In the genomic region with DNA sequence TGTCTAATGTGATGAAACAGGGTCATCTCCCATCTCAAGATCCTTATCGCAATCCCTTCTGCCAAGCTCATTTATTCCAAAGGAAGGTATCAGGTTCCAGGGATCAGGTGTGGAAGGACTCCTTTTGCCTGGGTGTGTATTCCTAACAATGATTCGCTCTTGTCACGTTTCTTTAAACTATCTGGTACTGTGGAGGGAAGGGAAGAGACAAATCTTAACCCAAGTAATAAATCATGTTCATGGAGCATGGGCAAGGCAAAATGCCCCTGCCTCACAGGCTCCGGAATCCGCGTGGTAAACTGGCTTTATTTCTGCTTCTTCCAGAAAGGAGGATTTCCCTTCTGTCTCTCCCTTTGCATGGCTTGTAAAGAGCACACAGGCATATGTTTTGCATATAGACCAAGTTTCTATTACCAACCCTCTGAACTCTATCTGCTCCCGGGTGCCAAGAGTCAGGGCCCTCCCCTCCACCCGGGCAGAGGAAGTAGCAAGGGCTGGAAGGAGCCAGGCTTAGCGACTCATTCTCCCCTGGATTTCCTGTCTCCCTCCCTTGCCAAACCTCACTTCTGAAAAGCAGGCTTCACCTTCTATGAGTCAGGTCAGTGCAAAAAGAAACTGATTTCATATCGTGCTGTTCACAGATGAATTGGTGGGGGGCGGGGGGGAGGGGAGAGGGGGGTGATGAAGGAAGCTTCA, we compare ENCODE assay signal across 9 mouse cellular contexts. TPM values are rescaled to one million over a fixed set of nuclear protein-coding genes. Genes with fewer than 3 reads are reported as not detected.
DNase-seq lines count a peak whose midpoint lies in the region; ATAC-seq and TF ChIP-seq lines count a peak whose summit lies in the region.
"Had no signal": no experiment of that assay in that cellular context is flagged by ENCODE, and none has a peak within 500 bp of the region (broad histone marks: within the 10 kb centered on the region; RNA-seq: fewer than 3 reads in every experiment).

No protein-coding gene starts in this region.

- H3K27ac ChIP-seq in lung, embryonic 14.5 days (ENCODE audit: low read depth): no peak overlapping the region; the same call in 1 of the 2 replicates
- H3K27ac ChIP-seq in forebrain, embryonic 15.5 days (replicated peaks): no peak overlapping the region
- H3K27ac ChIP-seq in neural tube, embryonic 11.5 days (ENCODE audit: low read depth, low read length): no peak overlapping the region
- H3K27ac ChIP-seq: liver, embryonic 13.5 days had no signal

- no peaks in the 10 kb centered on the region for H3K4me1 ChIP-seq in lung, embryonic 14.5 days (ENCODE audit: insufficient read depth)
- H3K4me1 ChIP-seq in forebrain, embryonic 15.5 days: peaks cover 3% of the 10 kb centered on the region; the same call in 1 of the 2 replicates
- no peaks in the 10 kb centered on the region for H3K4me1 ChIP-seq in neural tube, embryonic 11.5 days (ENCODE audit: control insufficient read depth, insufficient read depth, low read length)
- H3K4me1 ChIP-seq: liver, embryonic 13.5 days had no signal

- no peak overlapping the region for H3K9ac ChIP-seq in lung, embryonic 14.5 days
- H3K9ac ChIP-seq in forebrain, embryonic 15.5 days (replicated peaks): no peak overlapping the region
- H3K9ac ChIP-seq in neural tube, embryonic 11.5 days (ENCODE audit: low read length): no peak overlapping the region
- H3K9ac ChIP-seq: liver, embryonic 13.5 days had no signal

- DNase-seq in lung, embryonic 14.5 days: peak; percentile 46
- no peak for DNase-seq in lung, postnatal 25 days (ENCODE audit: low spot score)
- DNase-seq in kidney, adult 8-10 months: peak; percentile 12 to 16
- peak; percentile 38 for DNase-seq in neural tube, embryonic 11.5 days (ENCODE audit: low spot score)
- DNase-seq in left cerebral cortex, adult 9 months (ENCODE audit: low spot score in 2 of 2): no peak
- DNase-seq in urinary bladder, postnatal 36 days (ENCODE audit: low spot score in 2 of 2): no peak
- DNase-seq: liver, embryonic 13.5 days had no signal

- H3K9me3 ChIP-seq in lung, embryonic 14.5 days (ENCODE audit: low read depth, low read length): no peaks in the 10 kb centered on the region
- no peaks in the 10 kb centered on the region for H3K9me3 ChIP-seq in forebrain, embryonic 15.5 days
- H3K9me3 ChIP-seq in neural tube, embryonic 11.5 days (ENCODE audit: control insufficient read depth, low read length): no peaks in the 10 kb centered on the region
- H3K9me3 ChIP-seq: liver, embryonic 13.5 days had no signal

- peak overlapping the region; percentile 43 for H3K4me2 ChIP-seq in lung, embryonic 14.5 days
- H3K4me2 ChIP-seq in forebrain, embryonic 15.5 days (replicated peaks): no peak overlapping the region
- H3K4me2 ChIP-seq in neural tube, embryonic 11.5 days (ENCODE audit: low read depth): no peak overlapping the region
- H3K4me2 ChIP-seq: liver, embryonic 13.5 days had no signal

- no peaks in the 10 kb centered on the region for H3K36me3 ChIP-seq in lung, embryonic 14.5 days (ENCODE audit: insufficient read depth)
- H3K36me3 ChIP-seq in forebrain, embryonic 15.5 days: no peaks in the 10 kb centered on the region
- no peaks in the 10 kb centered on the region for H3K36me3 ChIP-seq in neural tube, embryonic 11.5 days (ENCODE audit: control insufficient read depth, insufficient read depth, low read length)
- H3K36me3 ChIP-seq: liver, embryonic 13.5 days had no signal

- ATAC-seq in lung, embryonic 14.5 days (ENCODE audit: insufficient read depth): peak; percentile 74; the same call in 1 of the 2 replicates
- ATAC-seq in forebrain, embryonic 15.5 days (replicated peaks): 0 out of 2 replicates have a peak, but pooled peaks have one; percentile 23
- ATAC-seq in neural tube, embryonic 11.5 days (ENCODE audit: insufficient read depth, low FRiP score, low TSS enrichment): no peak
- ATAC-seq in activated CD4-positive, CD25-positive, alpha-beta regulatory T cell, adult 4 months: no peak

- TF ChIP-seq CTCF in lung, embryonic 14.5 days (IDR thresholded peaks at IDR 0.05; ENCODE audit: low read depth): no peak

- no peak overlapping the region for H3K4me3 ChIP-seq in lung, embryonic 14.5 days (ENCODE audit: low read depth, low read length)
- H3K4me3 ChIP-seq in forebrain, embryonic 15.5 days: no peak overlapping the region
- no peak overlapping the region for H3K4me3 ChIP-seq in neural tube, embryonic 11.5 days (ENCODE audit: low read depth, low read length)
- H3K4me3 ChIP-seq: liver, embryonic 13.5 days had no signal

- WGBS in lung, embryonic 14.5 days: 39% methylated on average over 11 of the region's 11 CpGs
- WGBS in forebrain, embryonic 15.5 days: 70% methylated on average over 11 of the region's 11 CpGs
- 63% methylated on average over 11 of the region's 11 CpGs for WGBS in neural tube, embryonic 11.5 days

- no peaks in the 10 kb centered on the region for H3K27me3 ChIP-seq in lung, embryonic 14.5 days (ENCODE audit: insufficient read depth, low read length)
- no peaks in the 10 kb centered on the region for H3K27me3 ChIP-seq in forebrain, embryonic 15.5 days
- H3K27me3 ChIP-seq in neural tube, embryonic 11.5 days (ENCODE audit: control insufficient read depth, insufficient read depth, low read length): no peaks in the 10 kb centered on the region
- H3K27me3 ChIP-seq: liver, embryonic 13.5 days had no signal

RNA-seq across cellular contexts. Expression of gene Hao1, which starts 26.6 kb away (rescaled TPM):
- polyA plus RNA-seq in lung, embryonic 14.5 days (2014; fragmentation: Nextera tagmentation; extraction: Ambion mirVana): not detected in 2 replicates
- polyA plus RNA-seq in forebrain, embryonic 15.5 days (2015; fragmentation: Nextera tagmentation; extraction: Ambion mirVana): 0.08 TPM in 1 of 2 replicates, not detected in the other
- polyA plus RNA-seq in neural tube, embryonic 11.5 days (2014; fragmentation: Nextera tagmentation; extraction: Ambion mirVana): not detected in 2 replicates
- polyA plus RNA-seq in activated CD4-positive, CD25-positive, alpha-beta regulatory T cell, adult 4 months (2017; shearing (Covaris generic)): under 1 TPM in 1 of 2 experiments, not detected in 1; 0.16 TPM

Comparison
In these comparisons a context has a peak if more than half of its experiments do, and no peak if none do; other contexts are left out.
1. DNase-seq: peak in lung, embryonic 14.5 days (single experiment), kidney, adult 8-10 months (2 of 2) and neural tube, embryonic 11.5 days (single experiment); none in lung, postnatal 25 days (single experiment), left cerebral cortex, adult 9 months (0 of 2) and urinary bladder, postnatal 36 days (0 of 2).
2. ATAC-seq: peak in lung, embryonic 14.5 days (single experiment) and forebrain, embryonic 15.5 days (single experiment); none in neural tube, embryonic 11.5 days (single experiment) and activated CD4-positive, CD25-positive, alpha-beta regulatory T cell, adult 4 months (single experiment).